In the genomic region with DNA sequence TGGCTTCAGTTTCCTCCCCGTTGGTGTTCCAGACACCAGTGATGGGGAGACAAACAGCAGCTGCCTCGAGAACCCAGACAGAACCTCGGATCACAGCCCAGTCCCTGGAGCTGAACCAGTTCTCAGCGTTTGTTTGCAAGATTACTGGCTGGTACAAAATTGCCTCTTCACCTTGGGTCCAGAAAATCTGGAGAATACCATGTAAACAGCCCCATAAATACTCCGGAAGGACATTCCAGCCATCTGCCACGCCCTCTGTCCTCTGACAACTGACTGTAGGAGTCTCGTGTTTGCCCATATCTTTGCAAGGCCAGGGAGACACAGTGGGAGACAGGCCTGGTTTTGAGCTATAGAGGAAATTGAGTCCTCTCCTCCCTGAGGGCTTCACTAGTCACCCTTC, we compare ENCODE assay signal across 34 mouse cellular contexts. TPM values are rescaled to one million over a fixed set of nuclear protein-coding genes. Genes with fewer than 3 reads are reported as not detected.
A peak's percentile ranks its signal among the peaks of the same experiment; 100 is the strongest.
DNase-seq lines count a peak whose midpoint lies in the region; ATAC-seq and TF ChIP-seq lines count a peak whose summit lies in the region.
"Had no signal": no experiment of that assay in that cellular context is flagged by ENCODE, and none has a peak within 500 bp of the region (broad histone marks: within the 10 kb centered on the region; RNA-seq: fewer than 3 reads in every experiment).

No protein-coding gene starts in this region.

- DNase-seq in heart, adult 11 months = peak; percentile 94
- no peak for DNase-seq in heart, postnatal 10 days
- DNase-seq in ovary, postnatal 36 days (ENCODE audit: low spot score) = peak; percentile 13
- no peak for DNase-seq in ovary, adult 18-20 months (ENCODE audit: low spot score)
- peak; percentile 62 for DNase-seq in brain, adult 2 months (ENCODE audit: low read depth, low spot score)
- DNase-seq in lung, postnatal 25 days (ENCODE audit: low spot score) = peak; percentile 46
- DNase-seq: adrenal gland, postnatal 25 days; gastrocnemius, adult 2 months; kidney, adult 9 months; kidney, postnatal 36 days; layer of hippocampus, postnatal 36 days; right cerebral cortex, adult 18-20 months; right cerebral cortex, postnatal 4 days; thymus, postnatal 25 days had no signal

- H3K27ac ChIP-seq in intestine, postnatal 0 days (ENCODE audit: low read depth, low read length) = no peak overlapping the region
- H3K27ac ChIP-seq: forebrain, embryonic 13.5 days; gastrocnemius, adult 2 months; intestine, embryonic 15.5 days; macrophage; midbrain, embryonic 15.5 days; neural tube, embryonic 13.5 days; stomach, embryonic 15.5 days had no signal

- no peak overlapping the region for H3K4me2 ChIP-seq in intestine, postnatal 0 days (replicated peaks; ENCODE audit: low read depth)
- H3K4me2 ChIP-seq: forebrain, embryonic 13.5 days; intestine, embryonic 15.5 days; midbrain, embryonic 15.5 days; neural tube, embryonic 13.5 days; stomach, embryonic 15.5 days had no signal

- no peaks in the 10 kb centered on the region for H3K36me3 ChIP-seq in intestine, postnatal 0 days (ENCODE audit: control insufficient read depth, insufficient read depth)
- H3K36me3 ChIP-seq: intestine, embryonic 15.5 days; midbrain, embryonic 15.5 days; neural tube, embryonic 13.5 days; stomach, embryonic 15.5 days had no signal

- no peak for TF ChIP-seq CTCF in intestine, postnatal 0 days (IDR thresholded peaks at IDR 0.05; ENCODE audit: low read depth)

- intact Hi-C loops in heart, postnatal 10 days (cut with DNase I) = no loop called here

- no peak for ATAC-seq in intestine, postnatal 0 days
- ATAC-seq: forebrain, embryonic 13.5 days; hindbrain, embryonic 16.5 days; intestine, embryonic 15.5 days; midbrain, embryonic 15.5 days had no signal

- H3K4me1 ChIP-seq in intestine, postnatal 0 days (replicated peaks; ENCODE audit: control insufficient read depth, insufficient read depth, low read length) = no peaks in the 10 kb centered on the region
- H3K4me1 ChIP-seq: forebrain, embryonic 13.5 days; intestine, embryonic 15.5 days; midbrain, embryonic 15.5 days; neural tube, embryonic 13.5 days; stomach, embryonic 15.5 days had no signal

- 44% methylated on average over 7 of the region's 7 CpGs for WGBS in intestine, postnatal 0 days

- H3K9ac ChIP-seq in intestine, postnatal 0 days (ENCODE audit: low read depth, low read length) = no peak overlapping the region
- H3K9ac ChIP-seq: forebrain, embryonic 13.5 days; intestine, embryonic 15.5 days; midbrain, embryonic 15.5 days; neural tube, embryonic 13.5 days; stomach, embryonic 15.5 days had no signal

- H3K9me3 ChIP-seq in intestine, postnatal 0 days (ENCODE audit: control insufficient read depth) = no peaks in the 10 kb centered on the region
- H3K9me3 ChIP-seq: forebrain, embryonic 13.5 days; intestine, embryonic 15.5 days; midbrain, embryonic 15.5 days; stomach, embryonic 15.5 days had no signal

- no peak overlapping the region for H3K4me3 ChIP-seq in intestine, postnatal 0 days (ENCODE audit: low read depth, low read length)
- H3K4me3 ChIP-seq: forebrain, embryonic 13.5 days; gastrocnemius, adult 2 months; intestine, embryonic 15.5 days; midbrain, embryonic 15.5 days; myocyte; neural tube, embryonic 13.5 days; stomach, embryonic 15.5 days had no signal

- H3K27me3 ChIP-seq in intestine, postnatal 0 days (replicated peaks; ENCODE audit: control insufficient read depth, insufficient read depth, low read length) = no peaks in the 10 kb centered on the region
- H3K27me3 ChIP-seq: forebrain, embryonic 13.5 days; intestine, embryonic 15.5 days; midbrain, embryonic 15.5 days; neural tube, embryonic 13.5 days; stomach, embryonic 15.5 days had no signal

RNA-seq across cellular contexts. Expression of gene Cmklr1, which starts 24.6 kb away (rescaled TPM):
- total RNA-seq in heart, postnatal 10 days (2021) = 10 to 100 TPM; 20.8 to 22.5 TPM
- polyA plus RNA-seq in intestine, postnatal 0 days (2015; fragmentation: Nextera tagmentation; extraction: Ambion mirVana) = 2.1 and 2.9 TPM in 2 replicates
- total RNA-seq: MEL had no signal

RNA-seq across cellular contexts. Expression of gene 1700069L16Rik, which starts 49.7 kb away (rescaled TPM):
- total RNA-seq in heart, postnatal 10 days (2021) = not detected
- not detected in 2 replicates for polyA plus RNA-seq in intestine, postnatal 0 days (2015; fragmentation: Nextera tagmentation; extraction: Ambion mirVana)
- total RNA-seq: adrenal gland, postnatal 25 days; gastrocnemius, adult 2 months; granulocyte monocyte progenitor cell, adult 5-6 weeks; heart, postnatal 36 days; layer of hippocampus, adult 8-10 months; layer of hippocampus, postnatal 36 days; left cerebral cortex, postnatal 10 days; liver, adult 2 months; MEL had no signal
- polyA plus RNA-seq: C2C12; embryonic facial prominence, embryonic 14.5 days; forebrain, embryonic 13.5 days; heart, embryonic 14.5 days; hindbrain, embryonic 16.5 days; intestine, embryonic 15.5 days; limb, embryonic 11.5 days; liver, adult 2 months; liver, embryonic 16.5 days; macrophage; midbrain, embryonic 15.5 days; myocyte; neural tube, embryonic 13.5 days; stomach, embryonic 15.5 days had no signal

Comparison
In these comparisons a context has a peak if more than half of its experiments do, and no peak if none do; other contexts are left out.
1. DNase-seq: peak in heart, adult 11 months (single experiment), ovary, postnatal 36 days (single experiment), brain, adult 2 months (single experiment) and lung, postnatal 25 days (single experiment); none in heart, postnatal 10 days (0 of 2) and ovary, adult 18-20 months (single experiment).